Mouse (Mus musculus) liver (tissue): ENCODE results near the gene Ankrd61.

Experiments
- DNase-seq: peaks from one replicate; pipeline ENCODE4 v3.0.0-alpha.2; 2020; ENCODE audit warnings: mixed read lengths

The Ankrd61 gene

DNA sequence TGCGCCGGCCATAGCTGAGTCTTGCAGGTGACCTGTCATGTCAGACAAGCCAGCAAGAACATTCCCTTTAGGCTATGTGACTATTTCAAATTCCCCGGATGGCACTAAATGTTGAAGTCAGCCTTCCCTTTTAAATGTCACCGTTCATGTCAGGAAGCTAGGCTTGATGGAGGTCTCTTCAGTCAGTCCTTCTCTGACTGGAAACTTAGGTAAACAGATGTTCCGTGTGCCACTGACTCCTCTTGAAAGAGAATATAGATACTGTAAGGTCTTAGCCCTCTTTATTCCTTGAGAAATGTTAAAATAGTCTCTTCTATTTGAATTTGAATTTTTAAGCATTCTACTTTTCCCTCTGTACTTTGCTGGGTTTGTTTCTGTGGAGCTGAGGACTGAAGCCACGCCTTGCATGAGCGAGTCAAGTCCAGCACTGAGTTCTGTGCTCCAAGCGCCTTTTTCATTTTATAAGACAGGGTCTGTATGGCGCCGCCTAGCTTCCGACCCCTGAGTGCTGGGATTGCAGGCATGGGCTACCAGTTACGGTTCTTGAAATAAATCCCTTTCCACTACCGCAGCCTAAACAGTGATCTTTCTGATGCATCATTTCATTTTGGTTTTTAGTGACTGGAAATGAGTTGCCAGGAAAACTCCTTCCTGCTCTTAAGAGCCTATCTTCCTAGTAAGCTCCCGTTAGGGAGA is at the start of gene Ankrd61:
Gene Ankrd61, minus strand, starts transcription at position 51 of the 696 bp plus-strand sequence.
- DNase-seq = no peak

GRCm38 (mm10) chr5:143943231-143944125 is 46.0 kb upstream of the Ankrd61 start:
- no peak for DNase-seq

DNA sequence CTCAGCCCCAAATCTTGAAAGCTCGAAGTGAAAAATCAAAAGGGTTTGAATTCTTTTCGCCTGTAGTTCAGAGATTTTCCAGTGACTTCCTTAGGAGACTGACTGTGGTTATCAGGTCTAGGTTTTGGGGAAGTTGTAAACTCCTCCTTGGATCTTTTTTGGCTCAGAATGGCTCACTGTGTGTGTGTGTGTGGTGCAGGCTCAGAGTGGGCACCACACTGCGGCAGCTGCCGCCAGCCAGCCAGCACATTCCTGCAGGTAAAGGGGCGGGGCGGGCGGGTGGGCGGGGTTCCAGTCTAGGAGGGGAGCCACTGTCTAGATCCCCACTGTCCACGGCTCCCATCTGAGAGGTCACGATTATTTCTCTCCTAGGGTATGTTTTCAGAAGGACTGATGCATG is 44.1 kb upstream of the Ankrd61 start:
- no peak for DNase-seq

DNA sequence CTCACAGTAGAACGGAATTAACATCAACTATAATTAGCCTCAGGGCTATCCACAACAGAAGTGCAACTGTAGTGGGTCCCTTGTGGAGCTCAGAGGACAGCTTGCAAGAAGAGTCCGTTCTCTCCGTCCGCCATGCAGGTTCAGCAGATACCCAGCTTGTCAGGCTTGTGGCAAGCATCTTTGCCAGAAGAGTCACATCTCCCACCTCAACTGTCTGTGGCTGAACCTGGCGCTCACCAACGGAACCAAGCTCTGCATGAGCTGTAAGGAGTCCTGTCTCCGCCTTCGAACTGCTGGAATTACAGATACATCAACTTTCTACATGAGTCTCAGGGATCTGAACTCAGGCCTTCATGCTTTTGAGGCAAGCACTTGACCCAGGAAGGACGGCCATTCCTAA is 38.7 kb upstream of the Ankrd61 start:
- DNase-seq = no peak

- no peak for DNase-seq
Observed at GRCm38 (mm10) chr5:143933875-143934274, 36.4 kb upstream of the Ankrd61 start.

DNA sequence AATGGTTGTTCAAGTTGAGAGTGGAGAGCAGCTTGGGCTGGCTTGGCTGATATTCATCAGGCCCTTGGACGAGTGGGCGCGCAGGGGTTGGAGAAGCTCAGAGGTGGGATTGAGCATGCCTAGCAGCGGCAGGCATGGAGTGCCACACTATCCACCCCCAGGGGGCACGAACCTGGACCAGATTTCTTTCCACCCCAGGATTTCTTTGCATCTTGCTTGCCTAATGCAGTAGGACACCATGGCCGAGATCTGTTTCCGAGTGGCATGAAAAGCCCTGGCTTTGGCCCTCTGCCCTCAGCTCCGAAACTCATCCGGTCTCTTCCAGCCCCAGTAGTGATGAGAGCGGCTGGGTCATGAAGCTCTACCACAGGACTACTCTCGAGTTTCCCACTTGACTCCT is 35.9 kb upstream of the Ankrd61 start:
- no peak for DNase-seq

- DNase-seq = no peak
Observed at GRCm38 (mm10) chr5:143932831-143933230, 35.3 kb upstream of the Ankrd61 start, which contains the start of gene Rsph10b. TSS of gene Rsph10b (plus strand) at chr5:143933035.

- no peak for DNase-seq
Observed at GRCm38 (mm10) chr5:143931863-143932580, 34.5 kb upstream of the Ankrd61 start.

GRCm38 (mm10) chr5:143930656-143931055 is 33.2 kb upstream of the Ankrd61 start:
- no peak for DNase-seq

DNA sequence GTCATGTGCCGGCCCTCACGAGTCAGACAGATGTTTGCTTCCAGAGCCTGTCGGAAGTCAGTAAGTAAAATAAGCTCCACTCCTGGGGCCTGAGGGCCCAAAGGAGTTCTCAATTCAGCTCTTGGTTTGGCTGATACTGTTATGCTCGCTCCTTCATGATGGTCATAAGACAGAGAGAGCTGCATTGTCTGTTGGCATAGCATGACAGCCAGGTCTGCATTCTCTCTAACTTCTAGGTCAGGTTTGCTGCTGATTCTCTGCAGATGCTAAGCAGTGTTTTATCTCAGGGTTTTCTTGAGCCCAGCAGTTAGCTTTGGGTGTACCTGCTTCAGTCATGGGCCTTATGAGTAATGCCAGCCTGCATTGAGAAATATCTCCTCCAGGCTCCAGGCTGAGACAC is 31.8 kb upstream of the Ankrd61 start:
- no peak for DNase-seq

GRCm38 (mm10) chr5:143927875-143928274 is 30.4 kb upstream of the Ankrd61 start, which contains the start of gene Gm42421:
TSS of gene Gm42421 (plus strand) at chr5:143928175.
- no peak for DNase-seq

- peak; percentile 81 for DNase-seq
Observed at GRCm38 (mm10) chr5:143924781-143925452, 27.4 kb upstream of the Ankrd61 start.

DNA sequence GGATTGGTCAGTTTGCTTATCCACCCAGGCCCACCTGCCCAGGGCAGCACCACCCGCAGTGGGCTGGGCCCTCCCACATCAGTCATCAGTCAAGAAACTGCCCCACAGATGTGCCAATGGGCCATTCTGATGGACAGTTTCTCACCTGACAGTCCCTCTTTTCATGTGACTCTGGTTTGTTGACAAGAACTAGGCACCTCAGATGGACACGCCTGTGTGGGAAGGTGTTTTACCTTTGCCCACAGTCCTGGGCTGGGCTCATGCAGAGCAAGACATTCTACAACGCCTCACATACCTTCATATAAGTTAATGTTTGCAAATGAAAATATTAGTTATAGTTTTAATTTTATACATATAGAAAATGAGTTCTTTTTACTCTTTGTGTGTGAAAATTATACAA is 20.6 kb upstream of the Ankrd61 start:
- DNase-seq = no peak

DNA sequence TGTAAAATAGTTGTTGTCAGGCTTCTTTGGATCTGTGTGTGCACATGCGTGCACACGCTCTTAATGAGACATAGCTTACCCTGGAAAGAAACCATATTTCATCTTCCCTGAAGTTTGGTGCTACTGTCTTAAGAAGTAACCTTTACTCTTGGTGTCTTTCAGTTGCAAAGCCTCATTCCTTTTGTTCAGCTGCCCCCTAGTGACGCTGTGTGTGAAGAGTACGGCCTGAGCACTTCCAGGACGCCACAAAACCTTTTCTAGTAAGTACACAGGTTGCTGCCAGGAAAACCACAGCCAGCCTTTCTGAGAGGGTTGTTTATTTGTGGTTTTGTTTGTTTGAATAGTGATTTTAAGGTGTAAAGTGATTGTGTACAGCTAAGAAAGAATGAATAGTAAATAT is 19.9 kb upstream of the Ankrd61 start:
- DNase-seq = peak; percentile 68

GRCm38 (mm10) chr5:143916221-143916620 is 18.7 kb upstream of the Ankrd61 start:
- no peak for DNase-seq

- DNase-seq = peak; percentile 96
Observed at GRCm38 (mm10) chr5:143909417-143910400, 12.2 kb upstream of the Ankrd61 start, which contains the start of the genes Aimp2 and Pms2. TSS of gene Aimp2 (minus strand) at chr5:143909847. TSS of gene Pms2 (plus strand) at chr5:143909964.

- peak; percentile 64 for DNase-seq
Observed at GRCm38 (mm10) chr5:143908926-143909325, 11.4 kb upstream of the Ankrd61 start.

- DNase-seq = no peak
Observed at GRCm38 (mm10) chr5:143906429-143906828, 8.9 kb upstream of the Ankrd61 start.

- peak; percentile 45 for DNase-seq
Observed at GRCm38 (mm10) chr5:143903813-143904212, 6.3 kb upstream of the Ankrd61 start.

DNA sequence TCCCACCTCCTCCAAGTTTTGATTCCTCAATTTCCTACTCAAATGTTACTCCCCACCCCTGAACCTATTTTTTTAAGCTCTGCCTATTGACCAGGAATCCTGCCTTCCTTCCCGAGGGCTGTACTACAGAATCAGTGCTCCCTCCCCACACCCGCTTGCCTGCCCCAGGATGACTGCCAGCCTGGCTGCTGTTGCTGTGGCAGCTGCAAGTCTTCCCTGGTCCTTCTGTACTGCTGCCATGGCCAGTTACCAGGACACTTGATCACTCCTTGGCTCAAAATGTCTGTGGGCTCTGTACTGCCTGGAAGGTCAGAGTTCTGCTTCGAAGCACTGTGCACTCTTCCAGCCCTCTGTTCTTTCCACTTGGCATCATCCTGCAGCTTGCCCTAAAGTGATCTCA is 4.6 kb upstream of the Ankrd61 start:
- no peak for DNase-seq

GRCm38 (mm10) chr5:143893396-143893795 is 4.1 kb downstream of the Ankrd61 start:
- peak; percentile 61 for DNase-seq
